Mouse (Mus musculus) hindbrain, postnatal 0 days (tissue): ENCODE measurements at regions not wholly inside any gene's neighbourhood (a gene's known extent, or its start where the extent isn't known, plus 50 kb on each side); places are given as distances from the start of the nearest gene placed in this dataset.

ENCODE experiments used
- ATAC-seq: fragments of 200-750 bp; cut with Nextera tagmentation; 2 replicates; pipeline ENCODE4 v1.8.0; 2017; ENCODE audit warnings: mild to moderate bottlenecking, moderate TSS enrichment, moderate library complexity
- DNase-seq: peaks from one replicate; pipeline ENCODE4 v3.0.0-alpha.2; 2015; ENCODE audit warnings: low spot score
- H3K27ac ChIP-seq: fragments of 300-500 bp; sonication (generic); 2 replicates; pipeline ENCODE4 v1.5.1; 2014; ENCODE audit warnings: mild to moderate bottlenecking
- H3K27me3 ChIP-seq: fragments of 300-500 bp; sonication (generic); 2 replicates; pipeline ENCODE4 v1.6.1; 2014; ENCODE audit warnings: low read length, mixed read lengths; ENCODE audit not compliant: insufficient read depth
- H3K36me3 ChIP-seq: fragments of 300-500 bp; sonication (generic); 2 replicates; pipeline ENCODE4 v1.6.1; 2014; ENCODE audit warnings: low read length, mixed read lengths; ENCODE audit not compliant: insufficient read depth
- H3K4me1 ChIP-seq: fragments of 300-500 bp; sonication (generic); 2 replicates; pipeline ENCODE4 v1.6.1; 2014; ENCODE audit warnings: antibody characterized with exemption, low read length, mixed read lengths; ENCODE audit not compliant: insufficient read depth
- H3K4me2 ChIP-seq: fragments of 300-500 bp; sonication (generic); 2 replicates; pipeline ENCODE4 v1.6.1; 2014; ENCODE audit warnings: low read depth, mild to moderate bottlenecking, low read length, moderate library complexity, mixed read lengths
- H3K4me3 ChIP-seq: fragments of 300-500 bp; sonication (generic); 2 replicates; pipeline ENCODE4 v1.5.1; 2014; ENCODE audit warnings: low read length
- H3K9ac ChIP-seq: fragments of 300-500 bp; sonication (generic); replicated peaks from 2 replicates; pipeline ENCODE4 v1.6.1; 2014; ENCODE audit warnings: mild to moderate bottlenecking, low read length, moderate library complexity, mixed read lengths
- H3K9me3 ChIP-seq: fragments of 300-500 bp; sonication (generic); 2 replicates; pipeline ENCODE4 v1.6.1; 2016; ENCODE audit warnings: low read length, mixed read lengths
- CTCF ChIP-seq: IDR thresholded peaks from 2 replicates; pipeline ENCODE4 v1.5.1; 2016; ENCODE audit warnings: antibody characterized with exemption, control low read depth, low read depth
- WGBS: fragments of 180-500 bp; shearing (Covaris S2); extraction: QIAGEN DNeasy Blood & Tissue Kit; methylation state at CpG from one replicate; pipeline ENCODE4 v1.1.7; 2014; 5-methylcytosine and 5-hydroxymethylcytosine counted together

GRCm38 (mm10) chr10:98485751-98486681 lies 428.2 kb upstream of the Atp2b1 start:
- peak overlapping the region; percentile 48; the same call in 1 of the 2 replicates for H3K27ac ChIP-seq
- no peaks in the 10 kb centered on the region for H3K27me3 ChIP-seq
- ATAC-seq (peak; percentile 71), DNase-seq (peak; percentile 44)
- no peak overlapping the region for H3K4me3 ChIP-seq
- no peaks in the 10 kb centered on the region for H3K9me3 ChIP-seq
- no peak overlapping the region for H3K4me2 ChIP-seq
- H3K9ac ChIP-seq: no peak overlapping the region; the same call in 1 of the 2 replicates
- H3K4me1 ChIP-seq: no peaks in the 10 kb centered on the region
- WGBS: 71% methylated on average over 20 of the region's 20 CpGs
- H3K36me3 ChIP-seq: no peaks in the 10 kb centered on the region
- no peak for TF ChIP-seq CTCF

GRCm38 (mm10) chr10:98494354-98494753 lies 419.9 kb upstream of the Atp2b1 start:
- peak; percentile 75 for TF ChIP-seq CTCF
- DNase-seq: peak; percentile 76
- H3K9me3 ChIP-seq: no peaks in the 10 kb centered on the region
- H3K4me1 ChIP-seq: no peaks in the 10 kb centered on the region
- peak; percentile 87 for ATAC-seq
- H3K27ac ChIP-seq: no peak overlapping the region
- H3K36me3 ChIP-seq: no peaks in the 10 kb centered on the region
- no peak overlapping the region for H3K9ac ChIP-seq
- 10% methylated on average over 8 of the region's 8 CpGs for WGBS
- no peaks in the 10 kb centered on the region for H3K27me3 ChIP-seq
- no peak overlapping the region for H3K4me3 ChIP-seq
- H3K4me2 ChIP-seq: no peak overlapping the region

GRCm38 (mm10) chr10:98496254-98496653 lies 418.0 kb upstream of the Atp2b1 start:
- no peaks in the 10 kb centered on the region for H3K27me3 ChIP-seq
- ATAC-seq (no peak), DNase-seq (no peak)
- H3K27ac ChIP-seq: no peak overlapping the region
- no peaks in the 10 kb centered on the region for H3K4me1 ChIP-seq
- no peaks in the 10 kb centered on the region for H3K36me3 ChIP-seq
- H3K9ac ChIP-seq: no peak overlapping the region
- H3K9me3 ChIP-seq: no peaks in the 10 kb centered on the region
- no peak overlapping the region for H3K4me3 ChIP-seq
- WGBS: 73% methylated on average over 4 of the region's 4 CpGs
- TF ChIP-seq CTCF: no peak
- H3K4me2 ChIP-seq: no peak overlapping the region

- no peak for ATAC-seq
- no peak overlapping the region for H3K4me2 ChIP-seq
- no peak overlapping the region for H3K4me3 ChIP-seq
- DNase-seq: no peak
- H3K9ac ChIP-seq: no peak overlapping the region
- H3K27me3 ChIP-seq: no peaks in the 10 kb centered on the region
- WGBS: 90% methylated on average over 4 of the region's 4 CpGs
- no peak for TF ChIP-seq CTCF
- no peaks in the 10 kb centered on the region for H3K9me3 ChIP-seq
- H3K36me3 ChIP-seq: no peaks in the 10 kb centered on the region
- H3K27ac ChIP-seq: no peak overlapping the region
- no peaks in the 10 kb centered on the region for H3K4me1 ChIP-seq
Observed at GRCm38 (mm10) chr10:98500315-98500714, 413.9 kb upstream of the Atp2b1 start.

- Histone ChIP-seq H3K4me3 (no peak overlapping the region), H3K27me3 (no peaks in the 10 kb centered on the region), H3K4me1 (no peaks in the 10 kb centered on the region), H3K36me3 (no peaks in the 10 kb centered on the region), H3K4me2 (no peak overlapping the region), H3K9me3 (no peaks in the 10 kb centered on the region), H3K9ac (no peak overlapping the region), H3K27ac (no peak overlapping the region)
- DNase-seq (no peak), ATAC-seq (no peak)
- 77% methylated on average over 5 of the region's 5 CpGs for WGBS
- no peak for TF ChIP-seq CTCF
Observed at GRCm38 (mm10) chr10:98501566-98501965, 412.6 kb upstream of the Atp2b1 start.

GRCm38 (mm10) chr10:98504524-98504923 lies 409.7 kb upstream of the Atp2b1 start:
- 84% methylated on average over 3 of the region's 3 CpGs for WGBS
- no peak overlapping the region for H3K4me3 ChIP-seq
- TF ChIP-seq CTCF: no peak

More at GRCm38 (mm10) chr10:98504524-98504923, 409.7 kb upstream of the Atp2b1 start:
- no peak overlapping the region for H3K4me2 ChIP-seq
- no peak for ATAC-seq
- H3K9ac ChIP-seq: no peak overlapping the region
- H3K36me3 ChIP-seq: no peaks in the 10 kb centered on the region
- DNase-seq: no peak
- no peaks in the 10 kb centered on the region for H3K27me3 ChIP-seq
- H3K27ac ChIP-seq: no peak overlapping the region
- no peaks in the 10 kb centered on the region for H3K9me3 ChIP-seq
- no peaks in the 10 kb centered on the region for H3K4me1 ChIP-seq
